Mouse (Mus musculus): ENCODE data around the gene Strn3.

DNA sequence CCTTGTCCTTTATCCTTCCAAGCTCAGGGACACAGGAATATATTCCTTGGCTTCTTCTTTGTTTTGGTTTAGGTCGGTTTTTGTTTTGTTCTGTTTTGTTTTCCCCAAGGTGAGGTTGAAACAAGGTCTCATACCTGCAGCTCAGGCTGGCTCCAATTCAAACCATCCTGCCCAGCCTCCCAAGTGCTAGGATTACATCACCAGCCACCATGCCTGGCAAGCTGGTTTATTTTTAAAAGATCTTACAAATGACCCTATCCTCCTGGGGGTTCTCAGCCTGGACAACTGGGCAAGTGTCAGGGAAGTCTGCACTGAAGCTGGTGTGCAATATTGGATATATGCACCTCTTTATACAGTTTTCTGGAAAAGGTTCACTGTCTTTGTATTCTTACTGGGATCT is 21.0 kb upstream of the Strn3 start:
- TF ChIP-seq POLR2A (IDR thresholded peaks at IDR 0.05; ENCODE audit: borderline replicate concordance, extremely low read depth, low read depth, low read length) (no peak), CTCF (IDR thresholded peaks at IDR 0.05; ENCODE audit: insufficient read depth, low read length) (no peak)

All from lung, adult 2 months (tissue).